Mouse (Mus musculus) G1E (cell line): ENCODE results near the gene Spata9. TPM values are rescaled to one million over a fixed set of nuclear protein-coding genes. Genes with fewer than 3 reads are reported as not detected.
"Not testable (repeated sequence)": the region's sequence is repeated elsewhere in the genome, so short reads cannot be mapped to it uniquely, and the experiment has no call there.

Experiments used
- ATAC-seq: 2 replicates; pipeline ENCODE4 v1.8.0; 2016; ENCODE audit warnings: mild to moderate bottlenecking; ENCODE audit not compliant: insufficient number of reproducible peaks, poor library complexity, low FRiP score, severe bottlenecking; ENCODE audit errors: extremely low read depth
- DNase-seq: peaks from one replicate; pipeline ENCODE4 v3.0.0; 2012; ENCODE audit warnings: low spot score
- H3K27me3 ChIP-seq: 2 replicates; pipeline ENCODE4 v1.6.1; 2012; ENCODE audit warnings: mild to moderate bottlenecking, low read length, inconsistent platforms; ENCODE audit not compliant: insufficient read depth
- H3K36me3 ChIP-seq: replicated peaks from 2 replicates; pipeline ENCODE3; 2012; ENCODE audit warnings: mild to moderate bottlenecking, inconsistent platforms
- H3K4me1 ChIP-seq: 2 replicates; pipeline ENCODE4 v1.6.1; 2012; ENCODE audit warnings: low read depth, low read length, inconsistent platforms, mixed read lengths; ENCODE audit not compliant: insufficient read depth
- H3K4me3 ChIP-seq: 2 replicates; pipeline ENCODE4 v1.5.1; 2012; ENCODE audit warnings: low read depth, mild to moderate bottlenecking, inconsistent platforms, low read length, moderate library complexity, mixed read lengths
- H3K9me3 ChIP-seq: replicated peaks from 2 replicates; pipeline ENCODE4 v1.6.1; 2012; ENCODE audit warnings: inconsistent platforms
- CTCF ChIP-seq: IDR thresholded peaks from 2 replicates; pipeline ENCODE4 v1.5.1; 2012; ENCODE audit warnings: low read depth, low read length, inconsistent platforms, mixed read lengths
- GATA1 ChIP-seq: IDR thresholded peaks from 2 replicates; pipeline ENCODE4 v1.6.1; 2012; ENCODE audit warnings: borderline replicate concordance, low read length, inconsistent platforms, mixed read lengths
- GATA2 ChIP-seq: IDR thresholded peaks from 2 replicates; pipeline ENCODE4 v1.6.1; 2012; ENCODE audit warnings: low read depth, low read length, inconsistent platforms, borderline replicate concordance
- POLR2AphosphoS5 ChIP-seq: IDR thresholded peaks from 2 replicates; pipeline ENCODE4 v1.6.1; 2012; ENCODE audit warnings: low read depth, low read length, inconsistent platforms; ENCODE audit not compliant: insufficient replicate concordance
- TAL1 ChIP-seq: conservative IDR thresholded peaks from 2 replicates; pipeline ENCODE4 v1.6.1; 2012; ENCODE audit warnings: low read depth, low read length, inconsistent platforms, mixed read lengths
- polyA plus RNA-seq: library from polyadenylated mRNA; stranded (reverse); fragments of >175 nt; gene quantifications from 2 replicates; pipeline ENCODE4 v1.2.3, GENCODE M21; 2012
- total RNA-seq, 2 experiments: library from RNA; stranded (forward) in 1 of 2; stranded (reverse) in 1 of 2; fragments of 200-1000 nt in 1 of 2; fragments of >200 nt in 1 of 2; fragmentation: Nextera tagmentation in 1 of 2; gene quantifications; 2 replicates each; pipeline ENCODE4 v1.2.3; 2014 to 2017

Gene Spata9
- total RNA-seq (2014; fragmentation: Nextera tagmentation) (not detected in 2 replicates), total RNA-seq (2017) (0.93 TPM in 1 of 2 replicates, not detected in the other), polyA plus RNA-seq (not detected in 2 replicates)

GRCm38 (mm10) chr13:75966850-75967249, at the start of gene Spata9:
Gene Spata9, plus strand, starts transcription at chr13:75967150.
- Histone ChIP-seq H3K9me3 (no peaks in the 10 kb centered on the region), H3K27me3 (peaks cover 12% of the 10 kb centered on the region; the same call in 1 of the 2 replicates), H3K4me3 (no peak within 1 kb of the TSS), H3K4me1 (no peaks in the 10 kb centered on the region), H3K36me3 (no peaks in the 10 kb centered on the region)
- DNase-seq (no peak), ATAC-seq (no peak)
- TF ChIP-seq POLR2AphosphoS5, result no peak
- no peak for TF ChIP-seq GATA2
- TF ChIP-seq CTCF, result no peak
- no peak for TF ChIP-seq GATA1
- TF ChIP-seq TAL1, result no peak

- no peak for DNase-seq
- no peak for ATAC-seq
- Histone ChIP-seq H3K36me3 (peaks cover 9% of the 10 kb centered on the region), H3K9me3 (no peaks in the 10 kb centered on the region), H3K4me3 (no peak overlapping the region), H3K27me3 (no peaks in the 10 kb centered on the region), H3K4me1 (no peaks in the 10 kb centered on the region)
- no peak for TF ChIP-seq GATA1
- no peak for TF ChIP-seq TAL1
- TF ChIP-seq GATA2, result no peak
- TF ChIP-seq CTCF, result no peak
- no peak for TF ChIP-seq POLR2AphosphoS5
These were observed 39.0 kb upstream of the Spata9 start for GRCm38 (mm10) chr13:75927951-75928350.

GRCm38 (mm10) chr13:75929071-75929470, 37.9 kb upstream of the Spata9 start:
- ATAC-seq, H3K36me3 ChIP-seq, DNase-seq: not testable (repeated sequence)

GRCm38 (mm10) chr13:75930023-75930422, 36.9 kb upstream of the Spata9 start:
- H3K4me1 ChIP-seq, result no peaks in the 10 kb centered on the region
- H3K4me3 ChIP-seq, result no peak overlapping the region
- no peaks in the 10 kb centered on the region for H3K9me3 ChIP-seq
- no peaks in the 10 kb centered on the region for H3K27me3 ChIP-seq
- H3K36me3 ChIP-seq, result peaks cover 9% of the 10 kb centered on the region
- no peak for DNase-seq
- TF ChIP-seq CTCF, result no peak
- TF ChIP-seq GATA1, result no peak
- no peak for TF ChIP-seq GATA2
- no peak for TF ChIP-seq TAL1
- TF ChIP-seq POLR2AphosphoS5, result no peak
- ATAC-seq, result no peak

More at GRCm38 (mm10) chr13:75929071-75929470, 37.9 kb upstream of the Spata9 start:
- H3K4me3 ChIP-seq, H3K4me1 ChIP-seq, H3K27me3 ChIP-seq, H3K9me3 ChIP-seq: not testable (repeated sequence)

GRCm38 (mm10) chr13:75930660-75931059, 36.3 kb upstream of the Spata9 start:
- Histone ChIP-seq H3K4me1 (no peaks in the 10 kb centered on the region), H3K4me3 (no peak overlapping the region), H3K36me3 (peaks cover 9% of the 10 kb centered on the region), H3K27me3 (no peaks in the 10 kb centered on the region), H3K9me3 (no peaks in the 10 kb centered on the region)
- DNase-seq, result no peak
- TF ChIP-seq GATA1, result no peak
- TF ChIP-seq POLR2AphosphoS5, result no peak
- no peak for TF ChIP-seq GATA2
- TF ChIP-seq TAL1, result no peak
- no peak for TF ChIP-seq CTCF
- ATAC-seq, result no peak

GRCm38 (mm10) chr13:75931073-75931472, 35.9 kb upstream of the Spata9 start:
- H3K9me3 ChIP-seq, result no peaks in the 10 kb centered on the region
- no peaks in the 10 kb centered on the region for H3K27me3 ChIP-seq
- no peaks in the 10 kb centered on the region for H3K4me1 ChIP-seq
- no peak overlapping the region for H3K4me3 ChIP-seq
- DNase-seq, result no peak
- ATAC-seq, result no peak
- no peak for TF ChIP-seq CTCF
- no peak for TF ChIP-seq TAL1
- no peak for TF ChIP-seq POLR2AphosphoS5
- TF ChIP-seq GATA2, result no peak
- no peak for TF ChIP-seq GATA1
- H3K36me3 ChIP-seq, result peaks cover 9% of the 10 kb centered on the region

GRCm38 (mm10) chr13:75933287-75933686, 33.7 kb upstream of the Spata9 start:
- TF ChIP-seq POLR2AphosphoS5 (no peak), GATA2 (no peak), TAL1 (no peak), GATA1 (no peak), CTCF (no peak)
- no peaks in the 10 kb centered on the region for H3K9me3 ChIP-seq
- H3K27me3 ChIP-seq, result no peaks in the 10 kb centered on the region
- no peaks in the 10 kb centered on the region for H3K4me1 ChIP-seq
- H3K4me3 ChIP-seq, result no peak overlapping the region
- DNase-seq (no peak), ATAC-seq (no peak)
- H3K36me3 ChIP-seq, result peaks cover 15% of the 10 kb centered on the region
